Mouse (Mus musculus) C2C12 (cell line): Measurements from ENCODE around the gene Apip.

Source experiments
- CTCF ChIP-seq: IDR thresholded peaks from one replicate; pipeline ENCODE4 v1.5.1; 2011; ENCODE audit not compliant: control insufficient read depth, insufficient read depth, insufficient read length
- FOSL1 ChIP-seq: IDR thresholded peaks from one replicate; pipeline ENCODE4 v1.8.0; 2011; ENCODE audit warnings: mild to moderate bottlenecking, low read length; ENCODE audit not compliant: poor library complexity, insufficient read depth, severe bottlenecking
- MAX ChIP-seq: IDR thresholded peaks from one replicate; pipeline ENCODE4 v1.6.1; 2011; ENCODE audit warnings: mild to moderate bottlenecking, control low read depth
- USF1 ChIP-seq: IDR thresholded peaks from one replicate; pipeline ENCODE4 v1.6.1; 2011; ENCODE audit warnings: low read depth, mild to moderate bottlenecking, control low read depth, moderate library complexity

DNA sequence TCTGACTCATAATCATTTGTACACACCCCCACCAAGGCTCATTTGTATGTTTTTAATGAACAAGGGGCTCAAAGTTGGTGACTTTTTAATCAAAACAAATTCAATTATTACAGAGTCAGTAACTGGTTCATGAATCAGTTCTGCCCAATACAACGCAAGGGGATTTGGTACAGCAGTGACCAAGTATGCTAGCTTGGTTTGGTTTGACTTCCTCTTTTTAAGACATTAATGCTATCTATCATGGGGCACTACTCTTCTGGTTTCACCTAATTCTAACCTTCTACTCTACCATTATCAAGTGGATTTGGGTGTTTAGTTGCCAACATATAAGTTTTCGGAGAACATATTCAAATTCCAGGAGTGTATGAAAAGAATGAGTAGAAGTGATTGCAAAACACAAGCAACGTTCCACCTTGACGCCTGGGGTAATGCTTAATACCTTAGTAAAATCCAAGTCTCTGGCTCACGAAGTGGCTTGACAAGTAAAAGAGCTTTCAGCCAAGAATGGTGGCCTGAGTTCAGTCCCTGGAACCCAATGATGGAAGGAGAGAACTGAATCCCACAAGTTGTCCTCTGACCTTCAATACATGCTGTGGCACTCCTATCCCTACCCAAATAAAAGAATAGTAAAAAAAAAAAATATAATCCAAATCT is 3.6 kb upstream of the Apip start:
- TF ChIP-seq CTCF (no peak), MAX (no peak), FOSL1 (no peak), USF1 (no peak)
